23 mouse cellular contexts compared by ENCODE assay signal in genomic region chr5:13109522-13109921, GRCm38 (mm10). TPM values are rescaled to one million over a fixed set of nuclear protein-coding genes. Genes with fewer than 3 reads are reported as not detected.
"Had no signal": no experiment of that assay in that cellular context is flagged by ENCODE, and none has a peak within 500 bp of the region (broad histone marks: within the 10 kb centered on the region; RNA-seq: fewer than 3 reads in every experiment).

No protein-coding gene starts in this region.

- ATAC-seq: inflammation-experienced regulatory T-cells, adult 6 months; liver, embryonic 12.5 days had no signal

- H3K4me3 ChIP-seq: left cerebral cortex, adult 2 months; limb, embryonic 12.5 days; liver, embryonic 12.5 days; liver, embryonic 15.5 days; neural tube, embryonic 12.5 days; neural tube, embryonic 15.5 days had no signal

- DNase-seq: kidney, adult 2 months; kidney, postnatal 14 days; layer of hippocampus, postnatal 36 days; liver; lung, adult 18-20 months; lung, postnatal 14 days; lung, postnatal 4 days; midbrain, embryonic 14.5 days; right cerebral cortex, adult 18-20 months; right cerebral cortex, postnatal 14 days; right cerebral cortex, postnatal 4 days; thymus, adult 2 months; thymus, postnatal 14 days; thymus, postnatal 4 days had no signal

- H3K9me3 ChIP-seq: limb, embryonic 12.5 days; liver, embryonic 12.5 days; liver, embryonic 15.5 days; neural tube, embryonic 12.5 days; neural tube, embryonic 15.5 days had no signal

- H3K27ac ChIP-seq: left cerebral cortex, adult 2 months; limb, embryonic 12.5 days; liver, embryonic 12.5 days; liver, embryonic 15.5 days; neural tube, embryonic 12.5 days; neural tube, embryonic 15.5 days; stomach, postnatal 0 days had no signal

- H3K4me2 ChIP-seq: limb, embryonic 12.5 days; liver, embryonic 12.5 days; liver, embryonic 15.5 days; midbrain, embryonic 11.5 days; neural tube, embryonic 12.5 days; neural tube, embryonic 15.5 days had no signal

- H3K27me3 ChIP-seq: limb, embryonic 12.5 days; liver, embryonic 12.5 days; liver, embryonic 15.5 days; neural tube, embryonic 12.5 days; neural tube, embryonic 15.5 days had no signal

- H3K4me1 ChIP-seq: limb, embryonic 12.5 days; liver, embryonic 12.5 days; liver, embryonic 15.5 days; neural tube, embryonic 12.5 days; neural tube, embryonic 15.5 days had no signal

- H3K9ac ChIP-seq: limb, embryonic 12.5 days; liver, embryonic 12.5 days; liver, embryonic 15.5 days; neural tube, embryonic 12.5 days; neural tube, embryonic 15.5 days had no signal

- H3K36me3 ChIP-seq: limb, embryonic 12.5 days; liver, embryonic 12.5 days; liver, embryonic 15.5 days; neural tube, embryonic 12.5 days; neural tube, embryonic 15.5 days had no signal

RNA-seq across cellular contexts. Expression of gene Sema3a, which starts 15.7 kb away (rescaled TPM):
- polyA plus RNA-seq: inflammation-experienced regulatory T-cells, adult 6 months had no signal
